Mouse (Mus musculus): ENCODE measurements around the gene Zbtb48. TPM values are rescaled to one million over a fixed set of nuclear protein-coding genes. Genes with fewer than 3 reads are reported as not detected.
"Not testable (repeated sequence)": the region's sequence is repeated elsewhere in the genome, so short reads cannot be mapped to it uniquely, and the experiment has no call there.

Zbtb48 gene
- total RNA-seq, 2 experiments from 2014 or later, result 13.6 to 13.9 TPM

- no peak for TF ChIP-seq CTCF (IDR thresholded peaks at IDR 0.05)
- no peak for DNase-seq (ENCODE audit: extremely low spot score in 1 of 2, low spot score in 2 of 2)
- H3K27ac ChIP-seq, result no peak overlapping the region
- intact Hi-C loops (cut with DNase I), result no loop called here
- H3K4me3 ChIP-seq, result no peak overlapping the region
Measured at GRCm38 (mm10) chr4:152044609-152045008, 17.1 kb upstream of the Zbtb48 start.

GRCm38 (mm10) chr4:152043171-152043570, 15.7 kb upstream of the Zbtb48 start:
- DNase-seq (ENCODE audit: extremely low spot score in 1 of 2, low spot score in 2 of 2), result no peak
- intact Hi-C loops (cut with DNase I), result no loop called here
- Histone ChIP-seq H3K27ac (no peak overlapping the region), H3K4me3 (no peak overlapping the region)
- no peak for TF ChIP-seq CTCF (IDR thresholded peaks at IDR 0.05)

- no peak for DNase-seq (ENCODE audit: extremely low spot score in 1 of 2, low spot score in 2 of 2)
- Histone ChIP-seq H3K4me3 (no peak overlapping the region), H3K27ac (no peak overlapping the region)
- TF ChIP-seq CTCF (IDR thresholded peaks at IDR 0.05), result no peak
- intact Hi-C loops (cut with DNase I), result no loop called here
Measured at GRCm38 (mm10) chr4:152041924-152042641, 14.6 kb upstream of the Zbtb48 start.

GRCm38 (mm10) chr4:152039831-152040310, 12.4 kb upstream of the Zbtb48 start:
- intact Hi-C loops (cut with DNase I), result loop anchor here (2.0 kb wide), 1 partner anchor 59 kb away; no protein-coding TSS in a partner anchor
- Histone ChIP-seq H3K4me3 (peak overlapping the region; percentile 88), H3K27ac (peak overlapping the region; percentile 71; the same call in 1 of the 2 replicates)
- no peak for TF ChIP-seq CTCF (IDR thresholded peaks at IDR 0.05)
- DNase-seq (ENCODE audit: extremely low spot score in 1 of 2, low spot score in 2 of 2), result no peak

- peak within 1 kb of the TSS; percentile 88 for H3K4me3 ChIP-seq
- intact Hi-C loops (cut with DNase I), result loop anchor here (2.0 kb wide), 1 partner anchor 58 kb away; no protein-coding TSS in a partner anchor
- peak; percentile 92 to 96 for DNase-seq (ENCODE audit: extremely low spot score in 1 of 2, low spot score in 2 of 2)
- peak within 1 kb of the TSS; percentile 71 for H3K27ac ChIP-seq
- no peak; the same call in none of the 2 replicates for TF ChIP-seq CTCF (IDR thresholded peaks at IDR 0.05)
Measured at GRCm38 (mm10) chr4:152038985-152039830, 11.7 kb upstream of the Zbtb48 start, which contains the start of gene Nol9. Gene Nol9 (plus strand): TSS chr4:152039321.

GRCm38 (mm10) chr4:152038225-152038984, 10.9 kb upstream of the Zbtb48 start, which contains the start of gene Tas1r1:
Gene Tas1r1 (minus strand): TSS chr4:152038568.
- TF ChIP-seq CTCF (IDR thresholded peaks at IDR 0.05), result no peak

GRCm38 (mm10) chr4:152036464-152036863, 9.0 kb upstream of the Zbtb48 start:
- H3K27ac ChIP-seq; DNase-seq (ENCODE audit: extremely low spot score in 1 of 2, low spot score in 2 of 2); H3K4me3 ChIP-seq; intact Hi-C loops (cut with DNase I): not testable (repeated sequence)
- TF ChIP-seq CTCF (IDR thresholded peaks at IDR 0.05), result peak; percentile 19

More at GRCm38 (mm10) chr4:152038225-152038984, 10.9 kb upstream of the Zbtb48 start, which contains the start of gene Tas1r1:
- Histone ChIP-seq H3K27ac (peak within 1 kb of the TSS; percentile 71), H3K4me3 (peak within 1 kb of the TSS; percentile 88)
- intact Hi-C loops (cut with DNase I), result loop anchor here (2.0 kb wide), 1 partner anchor 58 kb away; no protein-coding TSS in a partner anchor
- DNase-seq (ENCODE audit: extremely low spot score in 1 of 2, low spot score in 2 of 2), result no peak

- intact Hi-C loops (cut with DNase I), result no loop called here
- Histone ChIP-seq H3K27ac (no peak overlapping the region), H3K4me3 (no peak overlapping the region)
- TF ChIP-seq CTCF (IDR thresholded peaks at IDR 0.05), result no peak
- no peak for DNase-seq (ENCODE audit: extremely low spot score in 1 of 2, low spot score in 2 of 2)
Measured at GRCm38 (mm10) chr4:152032922-152033321, 5.5 kb upstream of the Zbtb48 start.

GRCm38 (mm10) chr4:152029997-152030396, 2.5 kb upstream of the Zbtb48 start:
- intact Hi-C loops (cut with DNase I), result loop anchor here (2.0 kb wide), 1 partner anchor 49 kb away; no protein-coding TSS in a partner anchor
- no peak overlapping the region for H3K27ac ChIP-seq
- DNase-seq (ENCODE audit: extremely low spot score in 1 of 2, low spot score in 2 of 2), result no peak
- H3K4me3 ChIP-seq, result no peak overlapping the region
- TF ChIP-seq CTCF (IDR thresholded peaks at IDR 0.05), result peak; percentile 15; the same call in 1 of the 2 replicates

GRCm38 (mm10) chr4:152029087-152029486, 1.6 kb upstream of the Zbtb48 start:
- DNase-seq (ENCODE audit: extremely low spot score in 1 of 2, low spot score in 2 of 2), result no peak
- H3K4me3 ChIP-seq, result no peak overlapping the region
- peak; percentile 46 for TF ChIP-seq CTCF (IDR thresholded peaks at IDR 0.05)
- intact Hi-C loops (cut with DNase I), result no loop called here
- no peak overlapping the region for H3K27ac ChIP-seq

GRCm38 (mm10) chr4:152028456-152028855, 985 bp upstream of the Zbtb48 start:
- Histone ChIP-seq H3K4me3 (peak overlapping the region; percentile 82), H3K27ac (no peak overlapping the region)
- no peak for TF ChIP-seq CTCF (IDR thresholded peaks at IDR 0.05)
- intact Hi-C loops (cut with DNase I), result no loop called here
- no peak for DNase-seq (ENCODE audit: extremely low spot score in 1 of 2, low spot score in 2 of 2)
